Mouse (Mus musculus) MEL (cell line): ENCODE data around the gene Srbd1. TPM values are rescaled to one million over a fixed set of nuclear protein-coding genes. Genes with fewer than 3 reads are reported as not detected.

Source experiments
- DNase-seq: peaks from one replicate; pipeline ENCODE4 v3.0.0; 2011; ENCODE audit warnings: low read depth, low spot score
- H3K27ac ChIP-seq: 2 replicates; pipeline ENCODE4 v1.5.1; 2012; ENCODE audit warnings: low read depth, mild to moderate bottlenecking, control low read depth, low read length, moderate library complexity; ENCODE audit not compliant: control insufficient read depth
- H3K27me3 ChIP-seq, 2 experiments: fragments of 150-350 bp in 1 of 2; sonication (generic) in 1 of 2; 2 replicates each; pipeline ENCODE4 v1.6.1; 2012; ENCODE audit warnings: low read length in 2 of 2, mild to moderate bottlenecking in 2 of 2, improper control_type of control experiment in 1 of 2, moderate library complexity in 1 of 2; ENCODE audit not compliant: insufficient read depth in 2 of 2, control insufficient read depth in 1 of 2
- H3K36me3 ChIP-seq, 2 experiments: 2 replicates each; pipeline ENCODE4 v1.6.1; 2012 to 2014; ENCODE audit warnings: low read length in 2 of 2, improper control_type of control experiment in 1 of 2, inconsistent platforms in 1 of 2, mild to moderate bottlenecking in 1 of 2; ENCODE audit not compliant: insufficient read depth in 2 of 2, control insufficient read depth in 1 of 2
- H3K4me1 ChIP-seq, 2 experiments: fragments of 150-350 bp in 1 of 2; sonication (generic) in 1 of 2; 2 replicates each; pipeline ENCODE4 v1.6.1; 2012; ENCODE audit warnings: low read length in 2 of 2, improper control_type of control experiment in 1 of 2, mild to moderate bottlenecking in 1 of 2; ENCODE audit not compliant: insufficient read depth in 2 of 2, control insufficient read depth in 1 of 2
- H3K4me3 ChIP-seq, 2 experiments: fragments of 150-350 bp in 1 of 2; sonication (generic) in 1 of 2; 2 replicates each; pipeline ENCODE4 v1.5.1; 2012; ENCODE audit warnings: low read depth in 2 of 2, low read length in 2 of 2, mild to moderate bottlenecking in 2 of 2, moderate library complexity in 2 of 2, control low read depth in 1 of 2, improper control_type of control experiment in 1 of 2; ENCODE audit not compliant: control insufficient read depth in 1 of 2, insufficient read depth in 1 of 2
- H3K79me2 ChIP-seq: 2 replicates; pipeline ENCODE4 v1.6.1; 2012; ENCODE audit warnings: mild to moderate bottlenecking, low read length, moderate library complexity; ENCODE audit not compliant: control insufficient read depth, poor library complexity, insufficient read depth
- H3K9ac ChIP-seq: 2 replicates; pipeline ENCODE4 v1.6.1; 2012; ENCODE audit warnings: low read depth, mild to moderate bottlenecking, control low read depth, low read length, moderate library complexity; ENCODE audit not compliant: control insufficient read depth, poor library complexity, severe bottlenecking
- H3K9me3 ChIP-seq: fragments of 150-350 bp; sonication (generic); replicated peaks from 2 replicates; pipeline ENCODE4 v1.6.1; 2012; ENCODE audit warnings: mild to moderate bottlenecking, low read length, improper control_type of control experiment, moderate library complexity; ENCODE audit not compliant: insufficient read depth
- BHLHE40 ChIP-seq: IDR thresholded peaks from 2 replicates; pipeline ENCODE4 v1.6.1; 2012; ENCODE audit warnings: low read depth, mild to moderate bottlenecking, inconsistent platforms, low read length, improper control_type of control experiment, borderline replicate concordance
- CTCF ChIP-seq, 3 experiments: IDR thresholded peaks in 2 of 3; conservative IDR thresholded peaks in 1 of 3; 2 replicates each; pipeline ENCODE4 v1.5.1; 2011 to 2012; ENCODE audit warnings: low read length in 3 of 3, low read depth in 2 of 3, mild to moderate bottlenecking in 2 of 3, improper control_type of control experiment in 1 of 3, inconsistent platforms in 1 of 3, mixed read lengths in 1 of 3, moderate library complexity in 1 of 3; ENCODE audit not compliant: control insufficient read depth in 1 of 3, insufficient read depth in 1 of 3, poor library complexity in 1 of 3, severe bottlenecking in 1 of 3
- EP300 ChIP-seq, 2 experiments: IDR thresholded peaks; 2 replicates each; pipeline ENCODE4 v1.6.1; 2011; ENCODE audit warnings: improper control_type of control experiment in 2 of 2, low read length in 2 of 2, low read depth in 1 of 2, mild to moderate bottlenecking in 1 of 2
- ETS1 ChIP-seq: IDR thresholded peaks from 2 replicates; pipeline ENCODE4 v1.6.1; 2012; ENCODE audit warnings: low read depth, mild to moderate bottlenecking, inconsistent platforms, low read length, improper control_type of control experiment, moderate library complexity
- GATA1 ChIP-seq: IDR thresholded peaks from 2 replicates; pipeline ENCODE4 v1.6.1; 2011; ENCODE audit warnings: low read depth, low read length, improper control_type of control experiment
- MEF2A ChIP-seq: IDR thresholded peaks from 2 replicates; pipeline ENCODE4 v1.6.1; 2014; ENCODE audit warnings: low read depth, mild to moderate bottlenecking, inconsistent platforms, low read length, improper control_type of control experiment; ENCODE audit not compliant: poor library complexity, insufficient replicate concordance, severe bottlenecking; ENCODE audit errors: extremely low read depth
- MYB ChIP-seq: IDR thresholded peaks from 2 replicates; pipeline ENCODE4 v1.6.1; 2011; ENCODE audit warnings: mild to moderate bottlenecking, low read depth, low read length, improper control_type of control experiment
- SMC3 ChIP-seq: IDR thresholded peaks from 2 replicates; pipeline ENCODE4 v1.6.1; 2011; ENCODE audit warnings: low read depth, low read length, improper control_type of control experiment
- TAL1 ChIP-seq: IDR thresholded peaks from 2 replicates; pipeline ENCODE4 v1.6.1; 2012; ENCODE audit warnings: mild to moderate bottlenecking, inconsistent platforms, low read length, moderate library complexity, mixed read lengths
- TCF12 ChIP-seq: IDR thresholded peaks from 2 replicates; pipeline ENCODE4 v1.6.1; 2014; ENCODE audit warnings: low read depth, mild to moderate bottlenecking, inconsistent platforms, low read length, improper control_type of control experiment, moderate library complexity
- USF1 ChIP-seq: IDR thresholded peaks from 2 replicates; pipeline ENCODE4 v1.6.1; 2014; ENCODE audit warnings: low read depth, mild to moderate bottlenecking, inconsistent platforms, low read length, improper control_type of control experiment, moderate library complexity
- USF2 ChIP-seq, 2 experiments: IDR thresholded peaks; 2 replicates each; pipeline ENCODE4 v1.6.1; 2011 to 2012; ENCODE audit warnings: improper control_type of control experiment in 2 of 2, low read length in 2 of 2, borderline replicate concordance in 1 of 2, inconsistent platforms in 1 of 2, low read depth in 1 of 2, mild to moderate bottlenecking in 1 of 2; ENCODE audit not compliant: insufficient read depth in 1 of 2
- ZMIZ1 ChIP-seq: IDR thresholded peaks from 2 replicates; pipeline ENCODE4 v1.6.1; 2012; ENCODE audit warnings: low read depth, mild to moderate bottlenecking, inconsistent platforms, low read length, improper control_type of control experiment, moderate library complexity
- ZNF384 ChIP-seq: IDR thresholded peaks from 2 replicates; pipeline ENCODE4 v1.6.1; 2012; ENCODE audit warnings: low read depth, mild to moderate bottlenecking, inconsistent platforms, low read length, improper control_type of control experiment
- polyA plus RNA-seq, 2 experiments: library from polyadenylated mRNA; stranded (reverse) in 1 of 2; unstranded in 1 of 2; fragments of >175 nt in 1 of 2; fragments of >200 nt in 1 of 2; gene quantifications; 2 replicates each; pipeline versions ENCODE4 v1.2.1 to v1.2.4; 2012; ENCODE audit warnings: low replicate concordance in 2 of 2, low read depth in 1 of 2; ENCODE audit not compliant: insufficient read length in 2 of 2, insufficient read depth in 1 of 2, missing spikeins in 1 of 2
- total RNA-seq: library from RNA; depleted of rRNA; stranded (reverse); fragments of 300-350 nt; gene quantifications from 2 replicates; pipeline ENCODE4 v1.2.3, GENCODE M21; 2012

The Srbd1 gene
- total and polyA plus RNA-seq, 3 experiments, result 14.9 to 30.5 TPM; not detected in 1

GRCm38 (mm10) chr17:86135835-86136234 lies 9.1 kb downstream of the Srbd1 start:
- Histone ChIP-seq H3K4me3 (no peak overlapping the region), H3K27ac (no peak overlapping the region), H3K27me3 (no peaks in the 10 kb centered on the region), H3K9me3 (no peaks in the 10 kb centered on the region), H3K4me1 (peaks cover 0 to 4% of the 10 kb centered on the region in 2 experiments; a peak in 1 of 4 replicates), H3K9ac (no peak overlapping the region), H3K79me2 (no peaks in the 10 kb centered on the region), H3K36me3 (peaks cover 6 to 28% of the 10 kb centered on the region in 2 experiments)
- peak; percentile 12 for DNase-seq
- peak in 2 of 3 experiments; percentile 38 to 39; a peak in 4 of 6 replicates for TF ChIP-seq CTCF (IDR thresholded peaks at IDR 0.05 in 2 of 3, conservative IDR thresholded peaks at IDR 0.05 in 1 of 3; ENCODE audit: control insufficient read depth in 1 of 3, insufficient read depth in 1 of 3, low read depth in 2 of 3, low read length in 3 of 3, poor library complexity in 1 of 3, severe bottlenecking in 1 of 3)
- TF ChIP-seq ZNF384, result no peak
- TF ChIP-seq USF1, result no peak
- peak; percentile 16 for TF ChIP-seq SMC3
- peak; percentile 67; the same call in 1 of the 2 replicates for TF ChIP-seq TCF12
- TF ChIP-seq MYB, result peak; percentile 16; the same call in 1 of the 2 replicates
- TF ChIP-seq GATA1, result peak; percentile 29; the same call in 1 of the 2 replicates
- TF ChIP-seq USF2 (IDR thresholded peaks at IDR 0.05; ENCODE audit: borderline replicate concordance in 1 of 2, insufficient read depth in 1 of 2, low read depth in 1 of 2, low read length in 2 of 2), result no peak
- peak in 1 of 2 experiments; percentile 59; a peak in 2 of 4 replicates for TF ChIP-seq EP300 (IDR thresholded peaks at IDR 0.05; ENCODE audit: low read depth in 1 of 2, low read length in 2 of 2)
- TF ChIP-seq MEF2A, result peak; percentile 69; the same call in 1 of the 2 replicates
- peak; percentile 63; the same call in 1 of the 2 replicates for TF ChIP-seq ETS1
- TF ChIP-seq ZMIZ1, result no peak

GRCm38 (mm10) chr17:86134461-86134860 lies 10.5 kb downstream of the Srbd1 start:
- H3K4me1 ChIP-seq, result peaks cover 0 to 4% of the 10 kb centered on the region in 2 experiments; a peak in 1 of 4 replicates
- H3K27ac ChIP-seq, result no peak overlapping the region
- H3K79me2 ChIP-seq, result no peaks in the 10 kb centered on the region
- H3K4me3 ChIP-seq, result no peak overlapping the region
- H3K9ac ChIP-seq, result no peak overlapping the region
- no peaks in the 10 kb centered on the region for H3K27me3 ChIP-seq
- H3K36me3 ChIP-seq, result peaks cover 6 to 27% of the 10 kb centered on the region in 2 experiments
- TF ChIP-seq TAL1 (no peak), ZMIZ1 (no peak), BHLHE40 (no peak)
- H3K9me3 ChIP-seq, result no peaks in the 10 kb centered on the region
- DNase-seq, result no peak
